Mouse (Mus musculus) Patski (cell line): ENCODE measurements at regions not wholly inside any gene's neighbourhood (a gene's known extent, or its start where the extent isn't known, plus 50 kb on each side); places are given as distances from the start of the nearest gene placed in this dataset.
A peak's percentile ranks its signal among the peaks of the same experiment; 100 is the strongest.

Experiments
- ATAC-seq: fragments of 100-300 bp; one replicate; pipeline ENCODE4 v1.8.0; 2021
- CTCF ChIA-PET: fragments of 350-600 bp; sonication (Branson Sonifier 250); formaldehyde crosslinking; loops from one replicate; lab custom pipeline; 2022; ENCODE audit warnings: inconsistent platforms; lab: Charles Lee
- POLR2A ChIA-PET: fragments of 350-600 bp; sonication (Branson Sonifier 250); formaldehyde crosslinking; loops from one replicate; lab custom pipeline; 2022; ENCODE audit warnings: antibody characterized with exemption, inconsistent platforms; lab: Charles Lee
- DNase-seq: peaks from one replicate; pipeline ENCODE4 v3.0.0-alpha.2; 2011; ENCODE audit warnings: low read depth, low spot score
- H3K27me3 ChIP-seq: fragments of 371-371 bp; one replicate; pipeline ENCODE4 v1.5.1; 2021
- CTCF ChIP-seq: fragments of 100-300 bp; IDR thresholded peaks from one replicate; pipeline ENCODE4 v1.5.1; 2021
- in situ Hi-C: fragments of 300-500 bp; cut with MboI; formaldehyde crosslinking; loops from 3 replicates; pipeline ENCODE4 v1.11.1; 2018; ENCODE audit warnings: low pct_unique_long_range_greater_than_20kb, mixed read lengths

DNA sequence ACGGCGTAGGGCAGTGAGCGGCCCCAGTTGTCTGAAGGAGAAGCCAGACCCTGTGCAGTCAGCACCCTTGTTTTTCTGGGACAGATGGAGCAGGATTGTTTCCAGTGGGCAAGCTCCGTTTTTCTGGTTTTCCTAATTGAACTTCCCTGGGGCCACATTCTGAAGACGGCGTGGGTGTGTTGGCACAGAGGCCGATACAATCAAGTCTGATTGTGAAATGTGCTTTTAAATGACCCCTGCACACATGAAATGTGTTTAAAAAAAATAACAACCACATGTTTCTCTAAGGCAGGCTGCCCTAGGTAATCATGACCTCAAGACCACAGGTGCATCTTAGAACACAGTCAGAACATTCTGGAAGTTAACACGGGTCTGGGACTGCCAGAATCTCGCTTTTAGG lies 81.2 kb upstream of the Lnx1 start:
- CTCF ChIA-PET = interaction anchor here (0.9 to 1.3 kb wide), 2 partner anchors 10 to 156 kb away, joined by 3 to 5 read pairs; no protein-coding TSS in a partner anchor
- no peak for DNase-seq
- TF ChIP-seq CTCF = no peak
- ATAC-seq = no peak
- H3K27me3 ChIP-seq = no peaks in the 10 kb centered on the region
- in situ Hi-C loops = no loop called here
- POLR2A ChIA-PET = no interaction called here

DNA sequence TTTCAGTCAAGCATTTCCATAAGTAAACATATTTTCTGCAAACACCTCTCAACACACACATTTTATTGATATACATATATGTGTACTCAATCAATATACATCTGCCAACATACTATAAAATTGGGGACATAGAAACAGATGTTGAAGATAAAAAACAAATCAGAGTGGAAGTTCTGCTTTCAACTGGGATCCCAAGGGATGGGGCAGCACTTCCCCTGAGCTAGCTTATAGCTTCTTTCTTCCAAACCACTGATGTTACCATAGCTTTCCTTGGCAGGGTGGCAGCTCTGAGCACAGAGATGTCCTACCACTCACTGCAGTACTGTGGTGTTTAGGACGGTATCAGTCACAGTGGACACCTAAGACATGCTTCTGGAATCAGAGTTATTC lies 75.4 kb upstream of the Lnx1 start:
- CTCF ChIA-PET = interaction anchor here (0.8 kb wide), 1 partner anchor 10 kb away, joined by 3 read pairs; no protein-coding TSS in a partner anchor
- H3K27me3 ChIP-seq = no peaks in the 10 kb centered on the region
- POLR2A ChIA-PET = interaction anchor here (0.7 kb wide), 1 partner anchor 38 kb away, joined by 4 read pairs; no protein-coding TSS in a partner anchor
- DNase-seq = no peak
- in situ Hi-C loops = no loop called here
- ATAC-seq = no peak
- TF ChIP-seq CTCF = no peak

- DNase-seq (no peak), ATAC-seq (no peak)
- POLR2A ChIA-PET = interaction anchor here (1.4 kb wide), 1 partner anchor 13 kb away, joined by 4 read pairs; no protein-coding TSS in a partner anchor
- TF ChIP-seq CTCF = no peak
- in situ Hi-C loops = no loop called here
- no peaks in the 10 kb centered on the region for H3K27me3 ChIP-seq
- CTCF ChIA-PET = interaction anchor here (1.2 to 2.0 kb wide), 3 partner anchors 12 to 159 kb away, joined by 3 to 6 read pairs (median 3); no protein-coding TSS in a partner anchor
Measured at GRCm38 (mm10) chr5:74777381-74778075, 74.8 kb upstream of the Lnx1 start.

DNA sequence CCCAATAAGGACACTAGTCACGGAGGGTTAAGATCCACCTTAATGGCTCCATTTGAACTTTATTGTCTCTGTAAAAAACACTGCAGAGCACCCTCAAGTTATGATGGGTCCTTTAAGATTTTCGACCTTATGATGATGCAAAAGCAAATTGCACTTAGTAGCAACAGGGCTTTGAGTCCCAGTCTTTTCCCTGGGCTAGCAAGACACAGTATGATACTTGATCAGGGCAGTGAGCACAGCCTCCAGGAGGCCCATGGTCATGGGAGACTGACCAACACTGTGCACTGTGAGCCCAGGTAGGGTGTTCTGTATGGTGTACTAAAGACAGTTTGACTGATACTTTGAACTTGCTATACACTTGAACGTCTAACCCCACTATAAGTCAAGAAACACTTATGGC lies 73.4 kb upstream of the Lnx1 start:
- DNase-seq (no peak), ATAC-seq (no peak)
- no peaks in the 10 kb centered on the region for H3K27me3 ChIP-seq
- TF ChIP-seq CTCF = no peak
- CTCF ChIA-PET = interaction anchor here (1.5 to 2.0 kb wide), 2 partner anchors 14 to 157 kb away, joined by 3 to 6 read pairs; no protein-coding TSS in a partner anchor
- in situ Hi-C loops = no loop called here
- POLR2A ChIA-PET = interaction anchor here (1.4 kb wide), 1 partner anchor 15 kb away, joined by 4 read pairs; no protein-coding TSS in a partner anchor

GRCm38 (mm10) chr5:74775596-74775995 lies 72.9 kb upstream of the Lnx1 start:
- ATAC-seq (no peak), DNase-seq (no peak)
- ChIA-PET CTCF (interaction anchor here (2.0 kb wide), 1 partner anchor 14 kb away, joined by 6 read pairs; no protein-coding TSS in a partner anchor), POLR2A (no interaction called here)
- no peak for TF ChIP-seq CTCF
- no peaks in the 10 kb centered on the region for H3K27me3 ChIP-seq
- in situ Hi-C loops = no loop called here

- in situ Hi-C loops = no loop called here
- H3K27me3 ChIP-seq = no peaks in the 10 kb centered on the region
- ATAC-seq = no peak
- TF ChIP-seq CTCF = no peak
- no peak for DNase-seq
- CTCF ChIA-PET = interaction anchor here (1.0 to 2.1 kb wide), 4 partner anchors 9 to 20 kb away, joined by 3 to 5 read pairs (median 4); no protein-coding TSS in a partner anchor
- POLR2A ChIA-PET = interaction anchor here (0.6 kb wide), 2 partner anchors 102 to 153 kb away, joined by 6 read pairs; no protein-coding TSS in a partner anchor
Measured at GRCm38 (mm10) chr5:74773558-74774429, 71.1 kb upstream of the Lnx1 start.

DNA sequence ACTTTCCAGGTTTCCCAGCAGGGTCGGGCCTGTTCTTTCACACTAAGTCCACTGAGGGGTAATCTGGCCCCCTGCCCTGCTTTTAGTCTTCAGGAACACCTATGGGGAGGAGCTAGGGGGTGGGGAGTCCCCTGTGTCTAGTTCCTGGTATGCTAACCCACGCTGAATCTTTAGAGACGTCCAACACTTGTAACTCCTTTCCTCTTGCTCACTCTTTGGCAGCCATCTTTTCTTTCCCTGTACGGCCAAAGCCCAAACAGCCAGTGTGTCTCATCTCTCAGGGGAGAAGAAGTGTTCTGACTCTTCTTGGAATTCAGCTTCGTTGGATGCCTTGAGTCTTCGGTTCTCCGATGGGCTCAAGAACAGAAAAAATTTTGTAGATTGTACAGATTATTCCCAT lies 68.4 kb upstream of the Lnx1 start:
- CTCF ChIA-PET = interaction anchor here (0.7 kb wide), 1 partner anchor 17 kb away, joined by 3 read pairs; no protein-coding TSS in a partner anchor
- in situ Hi-C loops = no loop called here
- no peak for DNase-seq
- POLR2A ChIA-PET = interaction anchor here (0.6 kb wide), 1 partner anchor 22 kb away, joined by 5 read pairs; no protein-coding TSS in a partner anchor
- ATAC-seq = no peak
- no peak for TF ChIP-seq CTCF
- H3K27me3 ChIP-seq = no peaks in the 10 kb centered on the region

- no peaks in the 10 kb centered on the region for H3K27me3 ChIP-seq
- ChIA-PET CTCF (interaction anchor here (0.6 kb wide), 1 partner anchor 164 kb away, joined by 3 read pairs; no protein-coding TSS in a partner anchor), POLR2A (interaction anchor here (1.2 kb wide), 1 partner anchor 129 kb away, joined by 3 read pairs; no protein-coding TSS in a partner anchor)
- DNase-seq (no peak), ATAC-seq (no peak)
- no peak for TF ChIP-seq CTCF
- in situ Hi-C loops = no loop called here
Measured at GRCm38 (mm10) chr5:74769023-74769422, 66.3 kb upstream of the Lnx1 start.

GRCm38 (mm10) chr5:74767993-74768392 lies 65.3 kb upstream of the Lnx1 start:
- ATAC-seq (peak; percentile 61), DNase-seq (no peak)
- ChIA-PET POLR2A (interaction anchor here (1.2 kb wide), 1 partner anchor 128 kb away, joined by 3 read pairs; no protein-coding TSS in a partner anchor), CTCF (interaction anchor here (0.8 to 1.5 kb wide), 7 partner anchors 10 to 146 kb away, joined by 3 to 5 read pairs (median 3); no protein-coding TSS in a partner anchor)
- in situ Hi-C loops = no loop called here
- no peaks in the 10 kb centered on the region for H3K27me3 ChIP-seq
- no peak for TF ChIP-seq CTCF

GRCm38 (mm10) chr5:74766211-74766610 lies 63.5 kb upstream of the Lnx1 start:
- DNase-seq (no peak), ATAC-seq (no peak)
- TF ChIP-seq CTCF = no peak
- POLR2A ChIA-PET = no interaction called here
- in situ Hi-C loops = no loop called here
- CTCF ChIA-PET = interaction anchor here (0.8 to 2.1 kb wide), 2 partner anchors 25 to 125 kb away, joined by 3 to 8 read pairs; no protein-coding TSS in a partner anchor
- no peaks in the 10 kb centered on the region for H3K27me3 ChIP-seq
